Mouse (Mus musculus) CH12F3 (cell line): ENCODE measurements around the gene Ankmy1.

Experiments used
- in situ Hi-C: fragments of 300-500 bp; cut with MboI; formaldehyde crosslinking; loops from 2 replicates; pipeline ENCODE4 v1.14.3; 2020; ENCODE audit warnings: low sequenced_read_pairs

The Ankmy1 gene

DNA sequence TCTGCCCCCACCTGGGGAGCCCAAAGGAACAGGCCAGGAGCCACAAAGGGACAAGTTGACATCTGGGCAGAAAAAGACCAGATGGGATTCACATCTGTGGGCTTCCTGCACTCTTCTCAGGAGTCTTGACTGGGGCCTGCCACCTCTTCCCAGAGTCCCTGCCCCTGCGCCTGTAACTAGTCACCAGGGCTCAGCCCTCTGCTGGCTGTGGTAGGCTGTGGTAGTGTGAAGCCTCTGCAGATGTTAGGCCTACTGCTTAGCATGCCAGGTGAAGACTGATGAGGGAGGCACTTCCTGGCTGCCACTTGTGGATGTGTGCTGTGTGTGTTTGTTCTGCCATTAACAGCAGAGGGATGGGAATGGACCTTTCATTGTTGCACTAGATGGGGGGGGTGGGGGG, 9.6 kb upstream of the Ankmy1 start:
- in situ Hi-C loops, result no loop called here

GRCm38 (mm10) chr1:92911721-92912138, 9.0 kb upstream of the Ankmy1 start:
- in situ Hi-C loops, result no loop called here

GRCm38 (mm10) chr1:92910925-92911720, 8.4 kb upstream of the Ankmy1 start:
- in situ Hi-C loops, result no loop called here

GRCm38 (mm10) chr1:92910239-92910885, 7.7 kb upstream of the Ankmy1 start, which contains the start of gene Rnpepl1:
Rnpepl1 (plus strand) TSS chr1:92910783.
- in situ Hi-C loops, result no loop called here

GRCm38 (mm10) chr1:92909068-92909467, 6.4 kb upstream of the Ankmy1 start:
- in situ Hi-C loops, result no loop called here

DNA sequence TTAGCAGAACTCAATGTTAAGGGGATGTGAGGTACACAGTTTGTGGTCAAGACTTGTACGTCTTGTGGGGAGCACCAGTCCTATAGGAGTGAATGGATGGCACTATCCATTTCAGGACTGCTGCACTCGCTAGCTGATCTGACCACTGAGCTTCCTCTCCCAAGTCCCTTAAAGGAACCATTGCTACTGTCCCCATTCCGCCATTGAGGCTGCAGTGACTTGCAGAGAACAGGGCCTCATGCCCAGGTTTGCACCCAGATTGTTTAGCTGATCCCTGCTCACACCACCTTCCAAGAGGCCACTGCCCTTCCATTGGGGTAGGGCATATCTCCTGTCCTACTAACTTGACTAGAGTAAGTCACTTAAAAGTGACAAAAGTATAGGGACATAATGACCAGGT, 6.0 kb upstream of the Ankmy1 start:
- in situ Hi-C loops, result no loop called here

DNA sequence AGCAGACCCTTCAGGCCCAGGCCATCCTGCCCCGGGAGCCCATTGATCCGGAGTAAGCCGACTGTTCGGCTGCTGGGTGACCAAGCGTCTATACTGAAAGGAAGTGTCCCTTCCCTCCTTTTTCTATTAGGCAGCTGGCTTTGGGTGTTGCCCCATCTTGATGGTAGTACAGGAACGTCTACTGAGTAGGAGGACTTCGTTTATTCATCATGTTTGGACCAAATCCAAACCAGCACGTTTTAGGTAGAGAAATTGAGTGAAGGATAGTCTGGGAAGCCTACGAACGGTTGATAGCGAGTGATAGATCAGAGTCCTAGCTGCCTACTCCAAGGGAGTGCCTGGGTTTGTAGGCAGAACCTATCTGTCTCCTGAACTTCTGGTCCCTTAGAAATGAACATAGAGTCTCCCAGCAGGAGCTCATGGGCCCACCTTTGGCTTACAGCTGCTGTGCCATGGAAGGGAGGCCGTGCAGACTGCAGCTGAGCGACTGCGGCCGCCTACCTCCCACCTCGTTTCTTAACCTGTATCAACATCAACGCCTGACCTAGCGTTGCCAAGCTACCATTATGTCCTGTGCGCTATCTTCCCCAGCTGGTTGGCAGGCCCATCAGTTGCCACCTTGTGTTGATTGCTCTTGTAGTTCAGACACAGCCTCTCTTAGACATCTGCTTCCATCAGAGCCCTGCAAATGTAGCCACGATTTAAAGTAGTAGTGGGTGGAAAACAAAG, 5.1 kb upstream of the Ankmy1 start:
- in situ Hi-C loops, result no loop called here

DNA sequence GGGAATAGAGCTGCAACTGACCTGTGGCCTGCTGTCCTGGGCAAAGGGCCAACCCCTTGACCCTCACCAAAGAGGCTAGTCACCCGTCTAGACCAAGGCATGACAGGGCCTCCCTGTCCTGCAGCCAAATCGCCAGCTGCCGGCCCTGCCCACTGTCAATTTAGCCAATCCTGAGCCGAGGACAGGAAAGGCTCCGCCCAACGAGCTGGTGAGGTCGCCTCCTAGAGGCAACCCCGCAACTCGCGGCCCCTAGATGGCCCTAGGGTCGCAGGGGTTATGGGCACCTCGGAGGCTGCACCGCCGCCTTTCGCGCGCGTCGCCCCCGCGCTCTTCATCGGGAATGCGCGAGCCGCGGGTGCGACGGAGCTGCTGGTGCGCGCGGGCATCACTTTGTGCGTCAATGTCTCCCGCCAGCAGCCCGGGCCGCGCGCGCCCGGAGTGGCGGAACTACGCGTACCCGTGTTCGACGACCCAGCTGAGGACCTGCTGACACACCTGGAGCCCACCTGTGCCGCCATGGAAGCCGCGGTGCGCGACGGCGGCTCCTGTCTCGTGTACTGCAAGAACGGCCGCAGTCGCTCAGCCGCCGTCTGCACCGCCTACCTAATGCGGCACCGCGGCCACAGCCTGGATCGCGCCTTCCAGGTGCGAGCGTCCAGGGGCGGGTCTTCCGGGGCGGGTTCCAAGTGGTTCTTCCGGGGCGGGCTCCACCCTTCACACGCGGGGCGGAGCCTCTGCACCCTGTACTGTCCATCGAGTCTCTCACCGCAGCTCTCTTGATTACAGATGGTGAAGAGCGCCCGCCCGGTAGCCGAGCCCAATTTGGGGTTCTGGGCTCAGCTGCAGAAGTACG, 4.3 kb upstream of the Ankmy1 start, which contains the start of gene Dusp28:
Gene Dusp28 (plus strand): TSS at position 203 of the 853 bp plus-strand sequence.
- in situ Hi-C loops, result no loop called here

GRCm38 (mm10) chr1:92905703-92906310, 3.1 kb upstream of the Ankmy1 start:
- in situ Hi-C loops, result no loop called here

GRCm38 (mm10) chr1:92903627-92904026, 921 bp upstream of the Ankmy1 start:
- in situ Hi-C loops, result no loop called here

DNA sequence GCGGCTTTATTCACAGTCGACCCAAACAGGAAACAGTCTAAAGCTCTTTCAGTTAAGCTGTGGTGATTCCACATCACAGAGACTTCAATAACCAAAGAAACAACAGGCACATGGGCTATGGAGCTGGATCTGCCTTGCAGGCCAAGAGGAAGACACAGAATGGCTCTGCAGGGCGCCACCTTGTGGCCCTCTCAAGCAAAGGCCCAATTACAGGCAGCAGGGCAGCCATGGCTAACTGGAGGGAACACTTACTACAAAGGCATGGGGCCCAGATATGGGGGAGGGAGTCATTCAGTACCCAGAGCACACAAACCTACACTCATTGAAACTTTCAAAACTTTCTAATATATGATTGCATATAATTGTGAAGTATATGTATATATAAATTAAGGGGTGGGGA, 7.6 kb downstream of the Ankmy1 start:
- in situ Hi-C loops, result no loop called here

GRCm38 (mm10) chr1:92893896-92894295, 8.8 kb downstream of the Ankmy1 start:
- in situ Hi-C loops, result no loop called here

DNA sequence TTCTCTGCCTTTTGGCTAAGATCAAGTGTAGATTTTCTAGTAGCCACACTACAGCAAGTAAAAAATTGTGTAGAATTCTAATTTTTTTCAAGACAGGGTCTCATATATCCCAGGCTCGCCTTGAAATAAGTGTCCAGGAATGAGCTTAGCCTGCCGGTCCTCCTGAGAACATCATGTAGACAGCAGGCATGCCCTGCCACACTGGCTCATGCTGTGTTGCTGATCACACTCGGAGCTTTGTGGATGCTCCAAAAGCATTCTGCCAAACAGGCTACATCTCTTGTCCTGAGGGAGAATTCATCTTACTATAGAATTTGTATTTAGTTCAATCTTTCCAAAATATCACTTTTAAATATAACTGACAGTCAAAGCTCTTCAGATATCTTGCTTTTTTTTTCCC, 9.9 kb downstream of the Ankmy1 start:
- in situ Hi-C loops, result no loop called here

DNA sequence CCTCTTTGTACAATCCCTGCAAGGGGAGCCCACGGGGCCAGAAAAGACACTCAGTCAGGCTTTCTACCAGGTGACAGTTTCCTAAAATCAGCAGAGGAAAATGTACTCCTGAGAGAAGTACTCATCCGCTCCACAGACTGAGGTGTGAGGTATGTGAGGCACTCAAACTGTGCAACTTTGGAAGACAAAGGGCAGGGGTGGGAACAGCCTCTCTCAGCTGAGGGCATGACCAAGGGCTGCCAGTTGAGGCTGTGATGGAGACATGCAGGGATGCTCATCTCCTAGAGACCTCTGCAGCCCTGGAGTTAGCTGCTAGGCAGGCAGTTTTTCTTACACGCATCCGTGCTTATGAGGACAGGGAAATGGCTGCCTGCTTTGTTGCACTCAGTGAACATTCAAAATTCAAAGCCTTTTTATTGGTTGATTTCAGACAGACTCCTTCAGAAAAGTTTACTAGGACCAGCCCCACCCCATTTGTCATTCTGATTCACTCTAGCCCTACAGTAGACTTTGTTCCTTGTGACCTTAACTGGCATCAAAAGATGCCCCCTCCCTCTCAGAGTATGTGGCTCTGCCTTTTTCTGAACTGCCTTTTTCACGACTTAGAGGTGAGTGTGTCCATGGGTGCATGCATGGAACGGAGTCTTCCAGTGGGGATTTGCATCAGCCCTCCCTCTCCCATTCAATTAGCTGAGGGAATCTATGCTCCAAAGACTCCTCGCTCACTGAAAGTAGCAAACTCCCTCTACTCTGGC, 13.6 kb downstream of the Ankmy1 start:
- in situ Hi-C loops, result no loop called here

DNA sequence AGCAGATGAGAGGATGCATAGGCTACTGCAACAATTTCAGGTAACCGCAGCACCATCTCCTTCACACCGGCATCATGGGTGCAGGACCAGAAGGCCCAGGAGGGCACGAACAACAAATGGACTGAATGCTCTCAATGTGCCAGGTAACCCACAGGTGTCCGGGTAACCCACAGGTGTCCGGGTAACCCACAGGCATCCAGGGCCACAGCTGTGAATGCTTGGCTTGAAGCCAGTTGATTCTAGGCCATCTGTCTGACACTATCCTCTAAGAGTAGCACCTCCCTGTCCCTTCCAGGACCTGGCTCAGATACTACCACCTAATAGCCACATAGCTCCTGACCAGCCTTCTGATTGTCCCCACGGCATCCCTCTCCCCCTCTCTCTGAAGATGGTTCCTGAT, 20.7 kb downstream of the Ankmy1 start:
- in situ Hi-C loops, result no loop called here

DNA sequence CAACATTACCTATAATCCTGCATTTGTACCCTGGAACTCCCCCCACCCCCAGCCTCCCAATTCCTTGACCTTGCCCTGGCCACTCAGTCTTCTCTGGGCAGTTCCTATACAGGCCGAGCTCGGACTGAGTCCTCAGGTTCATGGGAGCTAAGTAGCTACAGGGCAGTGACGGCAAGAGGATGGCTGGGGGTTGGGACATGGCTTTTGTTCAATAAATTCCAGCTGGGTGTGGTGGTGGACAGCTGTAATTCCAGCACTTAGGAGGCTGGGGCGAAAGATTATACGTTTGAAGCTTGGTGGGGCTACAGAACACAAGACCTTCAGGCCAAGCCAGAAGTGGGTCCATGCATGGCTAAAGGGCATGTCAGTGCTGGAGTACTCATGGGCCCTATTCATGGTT, 22.6 kb downstream of the Ankmy1 start:
- in situ Hi-C loops, result no loop called here

GRCm38 (mm10) chr1:92879266-92879665, 23.4 kb downstream of the Ankmy1 start:
- in situ Hi-C loops, result no loop called here

DNA sequence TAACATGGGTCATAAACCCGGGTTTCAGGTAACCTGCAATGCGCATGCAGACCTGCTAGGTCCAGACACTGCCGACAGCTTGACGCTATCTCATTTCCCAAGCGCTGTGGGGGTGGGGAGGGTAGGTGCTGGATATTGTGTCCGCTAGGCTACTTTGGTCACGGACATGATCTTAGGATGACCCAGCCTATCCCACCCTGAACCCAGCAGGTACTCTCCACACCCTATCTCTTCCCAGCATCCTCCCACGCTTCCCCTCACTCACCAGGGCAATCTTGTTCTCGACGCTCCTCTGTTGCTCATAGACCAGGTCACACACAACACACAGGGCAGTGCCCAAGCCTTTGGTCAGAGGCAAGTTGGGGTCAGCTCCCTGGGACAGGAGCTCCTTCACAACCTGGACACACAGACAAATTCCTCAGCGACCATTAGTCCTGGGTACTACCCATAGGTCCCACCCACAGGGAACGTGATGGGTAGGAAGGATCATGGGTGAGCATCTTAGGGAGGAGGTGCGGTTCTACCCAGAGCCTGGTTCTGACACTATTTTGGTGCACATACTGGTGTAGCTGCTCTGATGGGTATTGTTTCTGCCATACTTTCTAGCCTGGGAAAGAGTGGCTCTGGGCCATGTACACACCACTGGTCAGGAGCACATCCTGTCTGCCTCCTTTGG, 24.5 kb downstream of the Ankmy1 start:
- in situ Hi-C loops, result no loop called here

GRCm38 (mm10) chr1:92877431-92877978, 25.2 kb downstream of the Ankmy1 start:
- in situ Hi-C loops, result no loop called here
